Mouse (Mus musculus) liver, embryonic 14 days (tissue): Measurements from ENCODE around the gene Arhgap42. TPM values are rescaled to one million over a fixed set of nuclear protein-coding genes. Genes with fewer than 3 reads are reported as not detected.

ENCODE experiments used
- polyA plus RNA-seq: library from polyadenylated mRNA; depleted of rRNA; stranded (reverse); fragments of >200 nt; gene quantifications from 2 replicates; pipeline ENCODE4 v1.2.3, GENCODE M21; 2012; rRNA removed

The Arhgap42 gene
- 2.3 and 2.5 TPM in 2 replicates for polyA plus RNA-seq

GRCm38 (mm10) chr9:9238438-9239391 lies at the start of gene Arhgap42:
Gene Arhgap42 (minus strand): TSS chr9:9239101.

GRCm38 (mm10) chr9:8971491-8971890 lies 267.4 kb downstream of the Arhgap42 start, which contains the start of gene Gm16485:
Gene Gm16485 (plus strand): TSS chr9:8971791.

